Mouse (Mus musculus): Measurements from ENCODE around the gene Naa40. TPM values are rescaled to one million over a fixed set of nuclear protein-coding genes. Genes with fewer than 3 reads are reported as not detected.

The Naa40 gene
- polyA plus RNA-seq, 1 experiment from 2014 or later: 72.2 TPM

GRCm38 (mm10) chr19:7191639-7192038, 49.3 kb downstream of the Naa40 start:
- WGBS: 50% methylated on average over 6 of the region's 6 CpGs
- H3K9me3 ChIP-seq: no peaks in the 10 kb centered on the region
- H3K9ac ChIP-seq: no peak overlapping the region
- no peak for ATAC-seq (ENCODE audit: insufficient number of reproducible peaks, insufficient read depth, low FRiP score, low TSS enrichment)
- peaks cover 16% of the 10 kb centered on the region for H3K4me1 ChIP-seq
- no peak overlapping the region for H3K4me2 ChIP-seq (replicated peaks)
- H3K36me3 ChIP-seq: no peaks in the 10 kb centered on the region
- no peak overlapping the region for H3K27ac ChIP-seq
- H3K4me3 ChIP-seq: no peak overlapping the region
- peaks cover 13% of the 10 kb centered on the region; the same call in 1 of the 2 replicates for H3K27me3 ChIP-seq

- Histone ChIP-seq H3K27me3 (peaks cover 19% of the 10 kb centered on the region), H3K4me3 (no peak overlapping the region), H3K36me3 (no peaks in the 10 kb centered on the region), H3K4me2 (replicated peaks) (no peak overlapping the region), H3K27ac (no peak overlapping the region), H3K4me1 (peaks cover 10% of the 10 kb centered on the region), H3K9ac (no peak overlapping the region), H3K9me3 (no peaks in the 10 kb centered on the region)
- no peak for ATAC-seq (ENCODE audit: insufficient number of reproducible peaks, insufficient read depth, low FRiP score, low TSS enrichment)
- WGBS: 58% methylated on average over 5 of the region's 5 CpGs
Observed at GRCm38 (mm10) chr19:7190986-7191385, 50.0 kb downstream of the Naa40 start.

DNA sequence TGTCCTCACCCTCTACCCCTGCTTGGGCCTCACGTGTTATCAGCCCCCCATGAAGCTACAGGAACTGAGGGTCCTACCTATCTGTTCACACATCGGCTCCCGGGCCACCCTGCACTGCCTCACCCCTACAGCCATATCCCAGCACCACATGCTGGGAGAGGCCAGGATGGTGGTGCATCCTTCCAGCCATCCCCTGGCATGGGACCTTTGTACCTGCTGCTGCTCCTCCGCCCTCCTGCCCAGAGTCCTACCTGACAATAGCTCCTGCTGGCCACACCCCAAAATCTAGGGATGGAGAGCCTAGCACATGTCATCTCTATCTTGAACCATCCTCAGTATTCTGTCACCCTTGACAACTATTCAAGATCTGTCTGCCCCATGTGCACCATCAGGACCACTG, 52.0 kb downstream of the Naa40 start:
- WGBS: 73% methylated on average over 4 of the region's 4 CpGs
- no peaks in the 10 kb centered on the region for H3K36me3 ChIP-seq
- ATAC-seq (ENCODE audit: insufficient number of reproducible peaks, insufficient read depth, low FRiP score, low TSS enrichment): no peak
- peaks cover 14% of the 10 kb centered on the region for H3K4me1 ChIP-seq
- no peak overlapping the region for H3K4me3 ChIP-seq
- no peaks in the 10 kb centered on the region for H3K9me3 ChIP-seq
- H3K9ac ChIP-seq: no peak overlapping the region
- peaks cover 32% of the 10 kb centered on the region for H3K27me3 ChIP-seq
- H3K4me2 ChIP-seq (replicated peaks): no peak overlapping the region
- H3K27ac ChIP-seq: no peak overlapping the region

- H3K27me3 ChIP-seq: peaks cover 49% of the 10 kb centered on the region
- H3K4me1 ChIP-seq: peaks cover 32% of the 10 kb centered on the region
- WGBS: 53% methylated on average over 5 of the region's 5 CpGs
- no peak overlapping the region for H3K4me3 ChIP-seq
- no peaks in the 10 kb centered on the region for H3K9me3 ChIP-seq
- no peak overlapping the region for H3K27ac ChIP-seq
- ATAC-seq (ENCODE audit: insufficient number of reproducible peaks, insufficient read depth, low FRiP score, low TSS enrichment): no peak
- no peak overlapping the region for H3K4me2 ChIP-seq (replicated peaks)
- no peak overlapping the region for H3K9ac ChIP-seq
- no peaks in the 10 kb centered on the region for H3K36me3 ChIP-seq
Observed at GRCm38 (mm10) chr19:7187157-7187556, 53.8 kb downstream of the Naa40 start.

- peaks cover 55% of the 10 kb centered on the region for H3K27me3 ChIP-seq
- no peak overlapping the region for H3K4me3 ChIP-seq
- no peak overlapping the region for H3K9ac ChIP-seq
- no peak overlapping the region for H3K27ac ChIP-seq
- 6% methylated on average over 18 of the region's 18 CpGs for WGBS
- peaks cover 39% of the 10 kb centered on the region for H3K4me1 ChIP-seq
- H3K9me3 ChIP-seq: no peaks in the 10 kb centered on the region
- H3K36me3 ChIP-seq: no peaks in the 10 kb centered on the region
- no peak for ATAC-seq (ENCODE audit: insufficient number of reproducible peaks, insufficient read depth, low FRiP score, low TSS enrichment)
- no peak overlapping the region; the same call in 1 of the 2 replicates for H3K4me2 ChIP-seq (replicated peaks)
Observed at GRCm38 (mm10) chr19:7185715-7186291, 55.2 kb downstream of the Naa40 start.

DNA sequence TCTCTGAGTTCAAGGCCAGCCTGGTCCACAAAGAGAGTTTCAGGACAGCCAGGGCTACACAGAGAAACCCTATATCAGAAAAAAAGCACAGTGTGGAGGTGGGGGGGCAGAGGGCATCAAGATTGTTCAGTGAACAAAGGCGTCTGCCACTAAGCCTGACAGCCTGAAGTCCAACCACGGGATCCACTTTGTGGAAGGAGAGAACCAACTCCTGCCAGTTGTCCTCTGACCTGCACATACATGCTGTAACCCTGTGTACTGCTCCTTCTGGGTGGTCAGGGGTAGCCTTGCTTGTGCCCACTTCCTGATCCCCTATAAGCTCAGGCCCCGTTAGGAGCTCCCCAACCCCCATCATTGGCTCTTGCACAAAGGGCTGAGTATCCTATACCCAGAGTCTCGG, 55.9 kb downstream of the Naa40 start:
- H3K27ac ChIP-seq: no peak overlapping the region
- peaks cover 56% of the 10 kb centered on the region for H3K27me3 ChIP-seq
- no peaks in the 10 kb centered on the region for H3K36me3 ChIP-seq
- H3K9ac ChIP-seq: no peak overlapping the region
- no peak for ATAC-seq (ENCODE audit: insufficient number of reproducible peaks, insufficient read depth, low FRiP score, low TSS enrichment)
- H3K9me3 ChIP-seq: no peaks in the 10 kb centered on the region
- H3K4me2 ChIP-seq (replicated peaks): no peak overlapping the region
- WGBS: 41% methylated on average over 4 of the region's 4 CpGs
- peaks cover 39% of the 10 kb centered on the region for H3K4me1 ChIP-seq
- H3K4me3 ChIP-seq: no peak overlapping the region

- 46% methylated on average over 11 of the region's 11 CpGs for WGBS
- ATAC-seq (ENCODE audit: insufficient number of reproducible peaks, insufficient read depth, low FRiP score, low TSS enrichment): no peak
- peaks cover 45% of the 10 kb centered on the region for H3K4me1 ChIP-seq
- H3K27me3 ChIP-seq: peaks cover 55% of the 10 kb centered on the region
- no peak overlapping the region for H3K4me3 ChIP-seq
- no peak overlapping the region for H3K4me2 ChIP-seq (replicated peaks)
- H3K27ac ChIP-seq: 0 out of 2 replicates have a peak overlapping the region, but pooled peaks have one; percentile 7
- no peaks in the 10 kb centered on the region for H3K9me3 ChIP-seq
- no peaks in the 10 kb centered on the region for H3K36me3 ChIP-seq
- H3K9ac ChIP-seq: no peak overlapping the region
Observed at GRCm38 (mm10) chr19:7183419-7183818, 57.6 kb downstream of the Naa40 start.

DNA sequence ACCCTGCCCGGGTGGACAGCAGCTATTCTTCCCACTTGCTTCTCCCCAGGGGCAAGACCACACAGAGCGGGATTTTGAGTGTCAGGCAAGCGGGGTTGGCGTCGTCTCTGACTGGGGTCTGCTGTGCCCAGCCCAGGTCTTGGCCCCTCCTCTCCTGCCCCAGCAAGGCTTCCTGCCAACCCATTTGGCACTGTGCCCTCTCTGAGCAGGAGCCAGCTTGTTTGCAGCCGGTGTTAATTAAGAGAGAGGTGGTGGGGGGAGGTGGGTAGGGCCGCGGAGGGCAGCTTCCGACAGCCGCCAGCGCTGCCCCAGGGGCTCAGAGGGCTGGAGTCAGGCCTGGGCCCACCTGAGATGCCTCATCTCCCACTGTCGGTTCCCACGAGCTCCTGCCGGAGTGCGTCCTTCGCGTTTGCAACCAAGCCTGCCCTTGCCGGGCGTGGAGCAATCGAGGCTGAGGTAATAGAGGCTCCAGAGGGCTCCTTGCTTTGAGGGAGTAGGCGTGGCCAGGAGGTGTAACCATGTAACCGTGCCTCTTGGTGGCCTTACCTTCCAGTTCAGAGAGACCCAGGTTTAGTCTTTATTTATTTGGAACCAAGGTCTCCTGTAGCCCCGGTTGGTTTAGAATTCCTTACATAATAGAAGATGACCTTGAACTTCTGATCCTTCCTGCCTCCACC, 58.6 kb downstream of the Naa40 start:
- H3K36me3 ChIP-seq: no peaks in the 10 kb centered on the region
- H3K9me3 ChIP-seq: no peaks in the 10 kb centered on the region
- no peak overlapping the region for H3K9ac ChIP-seq
- H3K4me2 ChIP-seq (replicated peaks): peak overlapping the region; percentile 40
- H3K4me1 ChIP-seq: peaks cover 53% of the 10 kb centered on the region
- H3K27ac ChIP-seq: peak overlapping the region; percentile 70
- ATAC-seq (ENCODE audit: insufficient number of reproducible peaks, insufficient read depth, low FRiP score, low TSS enrichment): 0 out of 2 replicates have a peak, but pooled peaks have one; percentile 35
- WGBS: 4% methylated on average over 23 of the region's 23 CpGs
- H3K27me3 ChIP-seq: peaks cover 55% of the 10 kb centered on the region
- H3K4me3 ChIP-seq: no peak overlapping the region

DNA sequence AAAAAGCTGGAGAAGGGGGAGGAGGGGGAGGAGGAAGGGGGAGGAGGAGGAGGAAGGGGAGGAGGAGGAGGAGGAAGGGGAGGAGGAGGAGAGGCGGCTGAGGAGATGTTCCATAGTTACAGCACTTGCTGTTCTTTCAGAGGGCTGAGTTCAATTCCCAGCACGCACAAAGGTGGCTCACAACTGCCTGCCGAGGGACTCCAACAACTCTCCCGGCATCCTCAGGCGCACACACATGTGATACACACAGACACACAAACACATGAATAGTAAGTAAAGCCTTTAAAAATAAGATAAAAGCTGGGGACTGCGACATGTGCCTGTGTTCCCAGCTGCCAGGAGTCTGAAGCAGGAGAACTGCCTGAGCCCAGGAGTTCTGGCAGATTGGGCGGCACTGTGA, 59.5 kb downstream of the Naa40 start:
- H3K4me2 ChIP-seq (replicated peaks): no peak overlapping the region
- no peak overlapping the region for H3K4me3 ChIP-seq
- ATAC-seq (ENCODE audit: insufficient number of reproducible peaks, insufficient read depth, low FRiP score, low TSS enrichment): no peak
- no peaks in the 10 kb centered on the region for H3K36me3 ChIP-seq
- no peaks in the 10 kb centered on the region for H3K9me3 ChIP-seq
- H3K27ac ChIP-seq: peak overlapping the region; percentile 70
- WGBS: 54% methylated on average over 7 of the region's 7 CpGs
- no peak overlapping the region for H3K9ac ChIP-seq
- peaks cover 56% of the 10 kb centered on the region for H3K4me1 ChIP-seq
- peaks cover 48% of the 10 kb centered on the region for H3K27me3 ChIP-seq

DNA sequence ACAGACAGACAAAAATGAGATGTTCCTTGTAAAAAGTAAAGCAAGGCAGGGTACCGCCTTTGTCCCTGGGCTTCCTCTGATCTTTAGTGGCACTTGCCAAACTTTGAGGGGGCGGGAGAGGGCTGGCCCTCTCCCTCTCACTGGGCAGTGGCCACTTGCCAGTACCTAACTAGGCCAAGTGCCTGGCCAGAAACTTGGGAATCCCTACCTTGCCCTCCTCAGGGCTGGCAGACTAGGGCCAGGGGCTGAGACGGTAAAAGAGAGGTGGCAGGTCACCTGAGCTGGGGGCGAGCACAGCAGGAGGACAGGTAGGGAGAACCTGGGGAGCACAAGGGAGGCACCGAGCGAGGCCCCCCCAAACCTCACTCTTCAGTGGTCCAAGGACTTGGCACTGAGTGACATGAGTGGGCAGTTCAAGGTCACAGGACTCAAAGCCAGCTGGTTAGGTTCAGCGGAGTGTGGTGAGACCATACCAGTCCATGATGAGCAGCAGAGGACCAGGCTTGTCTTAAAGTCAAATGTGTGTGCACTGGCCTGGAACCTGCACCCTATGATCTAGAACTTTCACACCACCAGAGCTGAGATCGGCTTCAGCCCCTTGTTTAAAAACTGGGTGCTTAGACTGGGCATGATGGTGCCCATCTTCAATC, 60.1 kb downstream of the Naa40 start:
- Histone ChIP-seq H3K9me3 (no peaks in the 10 kb centered on the region), H3K27ac (no peak overlapping the region), H3K9ac (no peak overlapping the region), H3K36me3 (no peaks in the 10 kb centered on the region), H3K4me2 (replicated peaks) (no peak overlapping the region), H3K4me3 (no peak overlapping the region), H3K27me3 (peaks cover 42% of the 10 kb centered on the region), H3K4me1 (peaks cover 60% of the 10 kb centered on the region)
- no peak for ATAC-seq (ENCODE audit: insufficient number of reproducible peaks, insufficient read depth, low FRiP score, low TSS enrichment)
- 79% methylated on average over 8 of the region's 8 CpGs for WGBS

- WGBS: 45% methylated on average over 2 of the region's 3 CpGs
- no peaks in the 10 kb centered on the region for H3K9me3 ChIP-seq
- H3K4me2 ChIP-seq (replicated peaks): no peak overlapping the region
- ATAC-seq (ENCODE audit: insufficient number of reproducible peaks, insufficient read depth, low FRiP score, low TSS enrichment): no peak
- peaks cover 53% of the 10 kb centered on the region for H3K4me1 ChIP-seq
- H3K36me3 ChIP-seq: no peaks in the 10 kb centered on the region
- H3K9ac ChIP-seq: no peak overlapping the region
- no peak overlapping the region for H3K4me3 ChIP-seq
- peaks cover 29% of the 10 kb centered on the region for H3K27me3 ChIP-seq
- no peak overlapping the region for H3K27ac ChIP-seq
Observed at GRCm38 (mm10) chr19:7178841-7179452, 62.0 kb downstream of the Naa40 start.
